Mouse (Mus musculus): ENCODE measurements around the gene Lrrc28. TPM values are rescaled to one million over a fixed set of nuclear protein-coding genes. Genes with fewer than 3 reads are reported as not detected.

Lrrc28 gene
- total RNA-seq, 2 experiments from 2014 or later: 16.2 to 19.3 TPM

- no peak for DNase-seq (ENCODE audit: low spot score)
- intact Hi-C loops (cut with DNase I): no loop called here
Observed at GRCm38 (mm10) chr7:67607669-67608347, 37.3 kb downstream of the Lrrc28 start.

DNA sequence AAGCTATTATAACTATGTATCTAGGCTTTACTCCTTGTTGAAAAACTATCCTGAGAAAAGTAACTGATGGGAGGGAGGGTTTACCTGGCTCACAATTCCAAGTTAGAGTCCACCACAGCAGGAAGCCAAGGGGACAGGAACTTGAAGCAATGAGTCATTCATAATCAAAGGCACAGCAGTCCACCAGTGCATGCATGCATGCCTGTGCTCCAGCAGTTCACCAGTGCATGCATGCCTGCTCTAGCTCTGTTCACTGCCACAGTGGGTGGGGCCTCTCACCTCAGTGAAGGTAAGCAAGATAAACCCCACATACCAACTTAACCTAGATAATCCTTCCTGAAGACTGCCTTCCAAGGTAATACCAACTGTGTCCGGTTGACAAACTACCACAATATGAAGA, 38.8 kb downstream of the Lrrc28 start:
- no peak for DNase-seq (ENCODE audit: low spot score)
- intact Hi-C loops (cut with DNase I): no loop called here

DNA sequence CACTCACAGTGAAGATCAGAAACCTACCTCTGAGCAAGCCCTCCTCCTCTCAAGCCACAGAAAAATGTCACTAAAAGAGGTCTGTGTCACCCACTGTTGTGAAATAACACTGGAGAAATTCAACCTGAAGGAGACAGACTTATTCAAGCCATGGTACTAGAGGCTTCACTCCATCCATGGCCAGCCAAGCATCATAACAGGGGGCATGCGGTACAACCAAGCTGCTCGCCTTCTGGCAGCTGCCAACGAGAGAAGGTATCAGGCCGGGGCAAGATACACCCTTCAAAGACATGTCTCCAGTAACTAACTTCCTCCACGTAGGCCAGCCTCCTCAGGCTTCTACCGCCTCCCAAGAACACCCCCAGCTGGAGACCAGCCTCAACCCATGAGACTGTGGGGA, 40.0 kb downstream of the Lrrc28 start:
- intact Hi-C loops (cut with DNase I): no loop called here
- no peak for DNase-seq (ENCODE audit: low spot score)

- no peak for DNase-seq (ENCODE audit: low spot score)
- intact Hi-C loops (cut with DNase I): no loop called here
Observed at GRCm38 (mm10) chr7:67598050-67598449, 47.0 kb downstream of the Lrrc28 start.

- intact Hi-C loops (cut with DNase I): no loop called here
- no peak for DNase-seq (ENCODE audit: low spot score)
Observed at GRCm38 (mm10) chr7:67596961-67597360, 48.1 kb downstream of the Lrrc28 start.

DNA sequence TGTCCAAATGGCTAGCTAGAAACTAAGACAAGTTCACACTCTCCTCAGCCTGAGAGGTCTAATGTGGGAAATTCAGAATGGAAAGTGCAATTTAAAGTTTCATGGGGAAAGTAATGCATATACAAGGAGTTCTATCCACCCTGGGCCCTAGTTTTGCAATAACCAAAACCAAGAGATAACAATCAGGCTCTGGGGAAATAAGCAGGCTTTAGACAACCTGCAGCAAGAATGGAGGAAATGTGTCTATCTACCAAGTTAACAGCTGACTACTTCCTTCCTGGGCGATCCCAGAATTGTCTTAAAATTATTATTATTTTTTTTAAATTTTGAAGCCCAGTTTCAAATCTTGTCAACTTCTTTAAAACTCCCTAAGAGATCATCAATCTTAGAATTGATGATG, 48.7 kb downstream of the Lrrc28 start:
- intact Hi-C loops (cut with DNase I): no loop called here
- no peak for DNase-seq (ENCODE audit: low spot score)

DNA sequence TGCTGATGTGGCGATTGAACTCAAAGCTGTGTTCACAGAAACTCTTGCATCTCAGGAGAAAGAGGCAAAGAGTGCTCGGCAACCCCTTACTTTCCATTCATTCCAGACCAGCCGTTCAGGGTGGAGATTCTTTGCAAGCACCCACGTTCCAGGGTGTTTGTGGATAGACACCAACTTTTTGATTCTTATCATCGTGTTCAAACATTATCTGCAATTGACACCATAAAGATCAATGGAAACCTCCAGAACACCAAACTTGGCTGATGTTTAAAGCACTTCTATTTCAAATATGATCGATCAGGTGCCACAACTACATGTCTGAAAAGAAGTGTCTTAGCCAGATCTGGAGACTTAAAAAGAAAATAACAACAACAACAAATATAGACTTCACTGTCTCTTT, 51.2 kb downstream of the Lrrc28 start:
- intact Hi-C loops (cut with DNase I): no loop called here
- DNase-seq (ENCODE audit: low spot score): no peak

- DNase-seq (ENCODE audit: low spot score): no peak
- intact Hi-C loops (cut with DNase I): no loop called here
Observed at GRCm38 (mm10) chr7:67592670-67593069, 52.4 kb downstream of the Lrrc28 start.

- DNase-seq (ENCODE audit: low spot score): no peak
- intact Hi-C loops (cut with DNase I): no loop called here
Observed at GRCm38 (mm10) chr7:67588743-67589142, 56.3 kb downstream of the Lrrc28 start.

DNA sequence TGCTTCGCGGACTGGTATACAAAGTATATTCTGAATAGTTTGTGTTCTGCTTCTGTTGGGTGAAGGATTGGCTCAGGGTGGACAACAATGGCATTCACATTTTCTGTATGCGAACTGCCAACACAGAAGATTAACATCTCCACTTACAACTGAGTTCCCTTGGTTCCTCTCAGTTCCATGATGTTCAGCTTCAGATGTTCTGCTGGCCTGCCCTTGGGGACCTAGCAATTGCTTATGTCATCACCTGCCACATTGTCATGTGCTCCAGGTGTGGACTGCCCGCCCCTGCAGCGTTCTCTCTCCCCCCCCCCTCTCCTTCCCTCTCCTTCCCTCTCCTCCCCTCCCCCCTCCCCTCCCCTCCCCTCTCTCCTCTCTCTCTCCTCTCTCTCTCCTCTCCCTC, 58.6 kb downstream of the Lrrc28 start:
- intact Hi-C loops (cut with DNase I): no loop called here
- DNase-seq (ENCODE audit: low spot score): no peak

DNA sequence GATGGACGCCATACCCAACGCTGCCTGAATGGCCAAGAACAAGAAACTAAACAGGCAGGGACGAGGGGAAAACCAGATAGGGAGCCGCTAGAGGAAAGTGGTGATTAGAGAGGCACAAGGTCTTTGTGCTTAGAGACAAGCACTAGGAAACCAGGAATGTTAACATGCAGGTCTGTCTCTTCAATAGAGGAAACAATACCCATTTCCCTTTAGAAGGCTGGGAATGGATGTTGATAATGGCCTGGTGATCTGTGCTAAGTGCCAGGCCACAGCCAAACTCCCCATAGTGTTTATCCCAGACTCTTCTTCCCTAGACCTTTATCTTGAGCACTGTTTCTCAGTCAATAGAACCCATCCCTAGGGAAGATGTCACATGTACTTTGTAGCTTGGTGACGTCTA, 61.2 kb downstream of the Lrrc28 start:
- intact Hi-C loops (cut with DNase I): no loop called here
- no peak for DNase-seq (ENCODE audit: low spot score)

DNA sequence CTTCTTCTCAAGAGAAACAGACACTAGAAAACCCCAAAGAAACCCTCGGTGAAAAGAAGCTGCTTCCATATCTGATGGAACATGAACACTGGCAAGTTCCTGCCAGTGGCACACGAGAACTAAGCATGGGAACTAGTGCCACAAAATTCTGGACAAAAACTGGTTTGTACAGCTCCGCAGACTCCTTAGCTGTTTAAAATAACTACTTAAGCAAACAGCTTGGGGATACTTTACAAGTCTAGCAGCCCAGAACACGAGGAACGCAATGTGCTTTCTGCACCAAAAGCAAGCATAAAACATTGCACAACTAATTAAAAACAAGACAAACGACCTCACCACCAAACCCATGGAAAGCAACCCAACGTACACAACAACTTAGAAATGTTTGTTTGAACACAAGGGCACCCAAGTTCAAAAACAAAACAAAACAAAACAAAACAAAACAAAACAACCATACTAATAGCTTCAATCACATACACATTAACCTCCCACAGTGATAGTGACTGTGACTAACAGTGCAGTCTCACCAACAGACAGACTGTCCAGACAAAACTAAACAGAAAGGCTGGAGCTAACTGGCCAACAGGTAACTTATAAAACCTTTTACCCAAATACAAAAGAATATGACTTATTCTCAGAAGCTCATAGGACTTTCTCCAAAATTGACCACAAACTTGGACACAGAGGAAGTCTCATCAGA, 66.1 kb downstream of the Lrrc28 start:
- no peak for DNase-seq (ENCODE audit: low spot score)
- intact Hi-C loops (cut with DNase I): no loop called here

- no peak for DNase-seq (ENCODE audit: low spot score)
- intact Hi-C loops (cut with DNase I): no loop called here
Observed at GRCm38 (mm10) chr7:67578044-67578443, 67.0 kb downstream of the Lrrc28 start.

DNA sequence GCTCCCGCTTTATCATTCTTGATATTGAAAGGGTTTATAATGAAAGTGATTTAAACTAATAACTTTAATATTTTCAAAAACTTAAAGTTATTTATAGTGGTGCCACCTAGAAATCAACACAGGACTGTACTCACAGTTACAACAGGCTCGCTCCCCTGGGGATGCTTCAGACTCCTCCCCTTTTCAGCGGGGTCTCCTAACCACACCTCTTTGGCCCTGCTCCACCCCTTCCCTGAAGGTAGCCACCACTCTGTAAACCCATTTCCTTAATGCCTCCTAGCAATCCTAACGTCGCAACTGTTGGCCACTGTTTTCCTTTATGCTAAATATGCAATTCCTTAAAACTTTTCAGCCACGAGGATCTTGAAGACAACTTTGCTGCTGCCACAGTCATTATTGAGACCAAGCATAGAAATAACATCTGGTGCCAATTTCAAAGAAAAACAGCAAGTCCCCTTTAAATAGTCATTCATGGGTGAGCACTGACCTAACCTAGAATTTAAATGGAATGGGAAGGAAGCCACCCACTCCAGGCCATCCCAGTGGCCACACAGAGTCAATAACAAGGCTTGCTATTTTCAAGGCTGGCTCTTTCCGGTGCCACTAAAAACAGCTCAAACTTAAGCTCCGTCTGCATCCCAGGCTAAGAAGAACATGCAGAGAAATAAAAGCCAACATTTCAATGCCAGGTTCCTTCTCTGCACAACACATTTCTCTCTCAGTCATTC, 78.4 kb downstream of the Lrrc28 start:
- intact Hi-C loops (cut with DNase I): no loop called here
- DNase-seq (ENCODE audit: low spot score): no peak

GRCm38 (mm10) chr7:67565132-67565531, 79.9 kb downstream of the Lrrc28 start:
- intact Hi-C loops (cut with DNase I): no loop called here
- no peak for DNase-seq (ENCODE audit: low spot score)

DNA sequence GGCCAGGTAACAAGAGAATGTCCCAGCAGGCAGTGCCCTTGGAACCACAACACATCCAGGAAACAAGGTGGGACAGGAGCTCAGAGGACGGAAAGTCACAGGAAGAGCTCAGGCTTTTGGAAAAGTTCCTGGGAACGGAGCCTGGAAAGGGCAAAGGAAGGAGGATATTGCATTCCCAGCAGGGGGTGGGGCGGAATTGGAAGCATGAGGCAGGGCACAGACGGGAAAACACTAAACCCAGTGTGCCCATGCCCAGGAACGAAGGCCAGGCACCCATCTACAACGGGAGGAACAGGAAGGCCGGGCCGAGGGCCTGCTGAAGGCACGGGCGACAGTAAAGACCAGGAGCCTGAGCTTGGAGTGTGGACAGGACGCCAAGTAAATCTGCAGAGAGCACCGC, 82.9 kb downstream of the Lrrc28 start:
- intact Hi-C loops (cut with DNase I): loop anchor here (5.0 kb wide), 1 partner anchor 50 kb away; no protein-coding TSS in a partner anchor
- peak; percentile 61 for DNase-seq (ENCODE audit: low spot score)

GRCm38 (mm10) chr7:67559486-67559885, 85.6 kb downstream of the Lrrc28 start:
- no peak for DNase-seq (ENCODE audit: low spot score)
- intact Hi-C loops (cut with DNase I): no loop called here

DNA sequence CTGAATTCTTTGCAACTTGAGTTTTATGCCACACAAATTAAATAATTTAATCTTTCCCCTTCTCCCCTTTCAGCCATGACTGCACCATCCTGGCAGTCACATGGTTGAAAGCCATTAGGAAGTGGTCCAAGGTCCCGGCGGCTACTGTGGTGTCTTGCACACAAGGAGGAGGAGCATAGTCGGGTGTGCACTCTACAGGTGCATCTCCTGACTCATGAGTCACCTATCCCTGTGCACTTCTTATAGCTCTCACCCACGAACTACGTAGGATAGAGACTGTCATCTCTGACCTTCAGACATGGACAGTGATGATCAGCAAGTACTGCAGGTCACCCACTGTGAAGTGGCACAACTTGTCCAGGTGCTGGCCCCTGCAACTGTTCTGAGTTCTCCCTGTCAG, 86.8 kb downstream of the Lrrc28 start:
- no peak for DNase-seq (ENCODE audit: low spot score)
- intact Hi-C loops (cut with DNase I): no loop called here

DNA sequence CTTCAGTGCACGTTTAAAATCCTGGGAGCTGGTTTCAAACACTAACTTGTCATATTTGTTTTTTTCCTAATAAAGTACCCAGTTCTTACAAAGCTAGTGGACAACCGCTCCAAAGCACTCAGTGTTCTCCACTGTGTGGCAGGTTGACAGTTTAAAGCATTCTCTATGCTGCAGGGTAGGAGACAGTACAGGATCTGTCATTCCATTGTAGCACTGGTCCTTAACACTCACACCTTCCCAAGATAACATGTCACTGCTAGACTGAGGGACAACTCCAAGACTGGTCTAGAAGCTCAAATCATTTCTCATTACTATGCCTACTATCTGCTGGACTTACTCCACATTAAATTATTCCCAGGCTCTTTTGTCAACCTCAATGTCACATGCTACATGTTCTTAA, 90.2 kb downstream of the Lrrc28 start:
- intact Hi-C loops (cut with DNase I): loop anchor here (5.0 kb wide), 1 partner anchor 67 kb away; no protein-coding TSS in a partner anchor
- DNase-seq (ENCODE audit: low spot score): no peak

DNA sequence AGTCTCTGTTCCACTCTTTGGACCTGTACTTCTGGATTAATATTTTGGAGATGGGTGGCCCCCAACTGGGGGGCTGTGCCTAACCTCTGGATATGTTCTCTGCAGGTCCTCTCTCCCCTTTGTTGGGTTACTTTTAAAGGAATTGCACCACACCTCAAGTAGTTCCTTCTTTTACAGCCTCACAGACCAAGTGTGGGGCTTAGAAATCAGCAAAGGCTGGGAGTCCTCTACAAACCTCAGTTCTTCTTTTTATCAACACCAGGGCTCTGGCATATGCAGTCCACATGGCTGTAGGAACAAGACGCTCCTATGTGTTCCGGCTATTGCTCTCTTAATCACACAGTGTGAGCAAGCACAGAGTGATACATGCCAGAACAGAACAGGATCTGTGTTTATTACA, 93.8 kb downstream of the Lrrc28 start:
- no peak for DNase-seq (ENCODE audit: low spot score)
- intact Hi-C loops (cut with DNase I): loop anchor here (5.0 kb wide), 1 partner anchor 71 kb away; no protein-coding TSS in a partner anchor

GRCm38 (mm10) chr7:67549073-67549561, 96.0 kb downstream of the Lrrc28 start:
- peak; percentile 75 for DNase-seq (ENCODE audit: low spot score)
- intact Hi-C loops (cut with DNase I): loop anchor here (2.0 to 5.0 kb wide), 2 partner anchors 177 to 304 kb away; partner anchors contain the start of gene Mef2a

All from heart, postnatal 25 days (tissue).